Mouse (Mus musculus) midbrain, embryonic 12.5 days (tissue): ENCODE measurements around the gene Hyal2. TPM values are rescaled to one million over a fixed set of nuclear protein-coding genes. Genes with fewer than 3 reads are reported as not detected.
A peak's percentile ranks its signal among the peaks of the same experiment; 100 is the strongest.

Experiments
- ATAC-seq: fragments of 200-750 bp; cut with Nextera tagmentation; 2 replicates; pipeline ENCODE4 v1.8.0; 2017; ENCODE audit warnings: low read depth, moderate TSS enrichment, moderate library complexity; ENCODE audit not compliant: low FRiP score
- H3K27ac ChIP-seq: fragments of 300-500 bp; sonication (generic); replicated peaks from 2 replicates; pipeline ENCODE4 v1.5.1; 2016; ENCODE audit warnings: mild to moderate bottlenecking
- H3K27me3 ChIP-seq: fragments of 300-500 bp; sonication (generic); 2 replicates; pipeline ENCODE4 v1.6.1; 2016; ENCODE audit warnings: mild to moderate bottlenecking
- H3K36me3 ChIP-seq: fragments of 300-500 bp; sonication (generic); 2 replicates; pipeline ENCODE4 v1.6.1; 2016
- H3K4me1 ChIP-seq: fragments of 300-500 bp; sonication (generic); 2 replicates; pipeline ENCODE4 v1.6.1; 2016
- H3K4me2 ChIP-seq: fragments of 300-500 bp; sonication (generic); replicated peaks from 2 replicates; pipeline ENCODE4 v1.6.1; 2016; ENCODE audit warnings: mild to moderate bottlenecking, moderate library complexity
- H3K4me3 ChIP-seq: fragments of 300-500 bp; sonication (generic); 2 replicates; pipeline ENCODE4 v1.5.1; 2016; ENCODE audit warnings: mild to moderate bottlenecking
- H3K9ac ChIP-seq: fragments of 300-500 bp; sonication (generic); replicated peaks from 2 replicates; pipeline ENCODE4 v1.6.1; 2016; ENCODE audit warnings: mild to moderate bottlenecking, moderate library complexity
- H3K9me3 ChIP-seq: fragments of 300-500 bp; sonication (generic); 2 replicates; pipeline ENCODE4 v1.6.1; 2016; ENCODE audit warnings: mild to moderate bottlenecking
- WGBS: fragments of 180-500 bp; shearing (Covaris S2); methylation state at CpG from one replicate; pipeline ENCODE4 v1.1.7; 2016; 5-methylcytosine and 5-hydroxymethylcytosine counted together
- polyA plus RNA-seq: library from polyadenylated mRNA; unstranded; fragments of >200 nt; fragmentation: Nextera tagmentation; extraction: Ambion mirVana; gene quantifications from 2 replicates; pipeline ENCODE4 v1.2.1, GENCODE M21; 2016

Hyal2 gene
- polyA plus RNA-seq, 1 experiment from 2014 or later: 116 TPM

DNA sequence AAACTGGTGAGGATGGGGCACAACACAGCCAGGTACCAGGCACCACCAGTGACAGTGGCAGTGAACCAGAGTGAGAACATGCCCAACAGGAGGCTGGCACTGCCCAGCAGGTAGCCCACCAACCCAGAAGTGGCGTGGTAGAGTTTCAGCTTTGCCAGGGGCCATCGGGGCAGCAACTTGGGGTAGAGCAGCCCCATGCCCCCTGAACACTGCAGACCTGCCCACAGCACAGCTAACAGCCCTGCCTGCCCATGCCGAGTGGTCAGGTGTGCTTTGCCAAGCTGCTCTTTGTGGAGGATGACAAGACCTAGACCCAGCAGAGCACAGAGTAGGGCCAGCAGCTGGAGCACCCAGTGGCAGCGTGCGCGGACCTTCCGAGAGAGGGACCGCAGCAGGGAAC, 27.8 kb upstream of the Hyal2 start:
- Histone ChIP-seq H3K4me1 (peaks cover 46% of the 10 kb centered on the region), H3K27ac (no peak overlapping the region), H3K4me3 (no peak overlapping the region), H3K9ac (no peak overlapping the region), H3K9me3 (no peaks in the 10 kb centered on the region), H3K27me3 (no peaks in the 10 kb centered on the region), H3K4me2 (no peak overlapping the region), H3K36me3 (peaks cover 46% of the 10 kb centered on the region)
- WGBS: 95% methylated on average over 8 of the region's 8 CpGs
- no peak for ATAC-seq

DNA sequence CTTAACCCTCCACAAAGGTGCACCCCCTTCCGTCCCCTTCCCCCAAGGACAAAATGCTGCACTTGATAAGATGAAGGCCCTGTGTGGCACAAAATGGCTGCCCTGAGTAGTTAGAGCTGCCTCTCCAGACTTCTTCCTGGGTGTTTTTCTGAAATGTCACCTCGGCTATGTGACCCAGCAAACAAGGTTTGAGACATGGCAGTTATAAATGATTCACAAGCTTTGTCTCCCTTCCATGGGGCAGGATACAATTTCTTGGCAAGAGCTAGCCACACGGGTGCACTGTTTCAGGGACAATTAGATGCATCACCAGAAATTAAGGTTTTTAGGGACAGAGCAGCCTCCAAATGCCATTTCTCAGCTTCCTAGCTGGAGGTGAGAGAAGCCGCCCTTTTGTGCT, 27.3 kb upstream of the Hyal2 start:
- 75% methylated on average over 4 of the region's 4 CpGs for WGBS
- Histone ChIP-seq H3K27me3 (no peaks in the 10 kb centered on the region), H3K9me3 (no peaks in the 10 kb centered on the region), H3K4me3 (no peak overlapping the region), H3K9ac (no peak overlapping the region), H3K36me3 (peaks cover 50% of the 10 kb centered on the region), H3K27ac (no peak overlapping the region), H3K4me2 (no peak overlapping the region), H3K4me1 (peaks cover 42% of the 10 kb centered on the region)
- ATAC-seq: no peak

DNA sequence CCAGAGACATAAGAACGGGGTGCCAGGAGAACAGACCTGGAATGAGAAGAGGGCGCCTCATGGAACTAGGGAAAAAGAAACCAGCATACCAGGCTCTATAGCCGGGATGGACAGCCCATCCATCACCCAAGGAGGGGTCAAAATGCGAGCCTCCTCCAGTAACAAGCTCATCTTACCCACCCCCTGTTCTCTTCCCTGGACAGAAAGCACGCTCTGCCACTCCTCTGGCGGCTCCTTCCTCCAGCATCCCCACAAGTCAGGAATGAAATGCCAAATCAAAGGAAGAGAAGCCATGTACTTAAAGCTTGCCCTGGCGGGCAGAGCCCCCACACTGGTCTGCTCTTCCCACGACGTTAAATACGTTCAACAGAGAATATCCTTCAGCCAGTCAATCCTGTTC, 26.7 kb upstream of the Hyal2 start:
- Histone ChIP-seq H3K4me2 (peak overlapping the region; percentile 91), H3K27ac (peak overlapping the region; percentile 49; the same call in 1 of the 2 replicates), H3K9me3 (no peaks in the 10 kb centered on the region), H3K4me3 (peak overlapping the region; percentile 66), H3K36me3 (peaks cover 50% of the 10 kb centered on the region), H3K27me3 (no peaks in the 10 kb centered on the region), H3K4me1 (peaks cover 38% of the 10 kb centered on the region), H3K9ac (peak overlapping the region; percentile 48; the same call in 1 of the 2 replicates)
- ATAC-seq: no peak
- WGBS: 42% methylated on average over 10 of the region's 10 CpGs

- H3K4me1 ChIP-seq: peaks cover 36% of the 10 kb centered on the region
- peak within 1 kb of the TSS; percentile 73 for H3K9ac ChIP-seq
- under 1% methylated on average over 46 of the region's 46 CpGs for WGBS
- H3K36me3 ChIP-seq: peaks cover 50% of the 10 kb centered on the region
- H3K4me2 ChIP-seq: peak within 1 kb of the TSS; percentile 91
- peak; percentile 85 for ATAC-seq
- H3K4me3 ChIP-seq: peak within 1 kb of the TSS; percentile 66
- H3K27me3 ChIP-seq: no peaks in the 10 kb centered on the region
- no peaks in the 10 kb centered on the region for H3K9me3 ChIP-seq
- peak within 1 kb of the TSS; percentile 49; the same call in 1 of the 2 replicates for H3K27ac ChIP-seq
Observed at GRCm38 (mm10) chr9:107541474-107542351, 26.0 kb upstream of the Hyal2 start, which contains the start of the genes Cyb561d2 and Nprl2. Cyb561d2 (minus strand) TSS chr9:107542193. Nprl2 (plus strand) TSS chr9:107542226.

GRCm38 (mm10) chr9:107542352-107542686, 25.4 kb upstream of the Hyal2 start:
- WGBS: 3% methylated on average over 11 of the region's 11 CpGs
- peak; percentile 24; the same call in 1 of the 2 replicates for ATAC-seq

DNA sequence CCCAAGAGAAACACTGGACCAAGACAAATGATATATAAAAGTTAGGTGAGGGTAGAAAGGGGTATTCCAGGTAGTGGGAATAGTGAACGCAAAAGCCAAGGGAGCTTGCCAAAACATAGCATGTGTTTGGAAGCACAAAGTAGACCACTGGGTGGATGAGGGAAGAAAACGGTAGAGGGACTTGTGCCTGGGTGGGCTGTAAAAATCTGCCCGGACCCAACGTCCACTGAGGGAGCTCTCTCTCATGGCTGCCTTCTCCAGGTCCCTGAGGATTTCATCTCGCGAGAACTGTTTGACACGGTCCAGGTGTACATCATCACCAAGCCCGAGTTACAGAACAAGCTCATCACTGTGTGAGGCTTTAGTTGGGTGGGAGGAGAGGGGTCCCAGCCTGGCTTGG, 25.0 kb upstream of the Hyal2 start:
- H3K4me1 ChIP-seq: peaks cover 39% of the 10 kb centered on the region
- peak overlapping the region; percentile 66 for H3K4me3 ChIP-seq
- H3K9me3 ChIP-seq: no peaks in the 10 kb centered on the region
- H3K4me2 ChIP-seq: peak overlapping the region; percentile 91
- H3K27me3 ChIP-seq: peaks cover 5% of the 10 kb centered on the region
- WGBS: 40% methylated on average over 8 of the region's 8 CpGs
- peak overlapping the region; percentile 73; the same call in 1 of the 2 replicates for H3K9ac ChIP-seq
- no peak for ATAC-seq
- no peak overlapping the region for H3K27ac ChIP-seq
- H3K36me3 ChIP-seq: peaks cover 48% of the 10 kb centered on the region

More at GRCm38 (mm10) chr9:107542352-107542686, 25.4 kb upstream of the Hyal2 start:
- peak overlapping the region; percentile 91 for H3K4me2 ChIP-seq
- peaks cover 50% of the 10 kb centered on the region for H3K36me3 ChIP-seq
- H3K4me3 ChIP-seq: peak overlapping the region; percentile 66
- peak overlapping the region; percentile 73 for H3K9ac ChIP-seq
- H3K4me1 ChIP-seq: peaks cover 36% of the 10 kb centered on the region
- H3K9me3 ChIP-seq: no peaks in the 10 kb centered on the region
- peaks cover under 1% of the 10 kb centered on the region; the same call in 1 of the 2 replicates for H3K27me3 ChIP-seq
- H3K27ac ChIP-seq: peak overlapping the region; percentile 49; the same call in 1 of the 2 replicates

- Histone ChIP-seq H3K4me1 (peaks cover 40% of the 10 kb centered on the region), H3K27ac (no peak overlapping the region), H3K27me3 (peaks cover 10% of the 10 kb centered on the region), H3K4me2 (no peak overlapping the region), H3K36me3 (peaks cover 42% of the 10 kb centered on the region), H3K4me3 (no peak overlapping the region), H3K9ac (no peak overlapping the region; the same call in 1 of the 2 replicates), H3K9me3 (no peaks in the 10 kb centered on the region)
- no peak for ATAC-seq
- WGBS: 91% methylated on average over 11 of the region's 11 CpGs
Observed at GRCm38 (mm10) chr9:107543299-107543698, 24.4 kb upstream of the Hyal2 start.

GRCm38 (mm10) chr9:107544196-107544700, 23.5 kb upstream of the Hyal2 start:
- Histone ChIP-seq H3K9ac (no peak overlapping the region), H3K4me1 (peaks cover 40% of the 10 kb centered on the region), H3K27me3 (peaks cover 20% of the 10 kb centered on the region), H3K27ac (no peak overlapping the region), H3K9me3 (no peaks in the 10 kb centered on the region), H3K4me3 (no peak overlapping the region), H3K36me3 (peaks cover 33% of the 10 kb centered on the region), H3K4me2 (no peak overlapping the region)
- WGBS: 95% methylated on average over 17 of the region's 17 CpGs
- no peak for ATAC-seq

DNA sequence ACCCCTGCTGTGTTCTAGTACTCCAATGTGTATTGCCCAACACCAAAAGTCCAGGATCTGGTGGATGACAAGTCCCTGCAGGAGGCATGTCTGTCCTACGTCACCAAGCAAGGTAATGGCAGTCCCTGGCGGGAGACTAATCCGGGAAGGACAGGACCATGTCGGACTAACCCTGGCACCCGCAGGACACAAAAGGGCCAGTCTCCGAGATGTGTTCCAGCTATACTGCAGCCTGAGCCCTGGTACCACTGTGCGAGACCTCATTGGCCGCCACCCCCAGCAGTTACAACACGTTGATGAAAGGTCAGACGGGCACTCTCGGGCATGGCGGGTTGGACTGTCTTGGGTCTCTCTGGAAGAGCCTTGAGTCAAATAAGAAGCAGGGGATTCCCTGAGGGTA, 23.0 kb upstream of the Hyal2 start:
- no peak overlapping the region for H3K4me2 ChIP-seq
- H3K9me3 ChIP-seq: no peaks in the 10 kb centered on the region
- peaks cover 25% of the 10 kb centered on the region for H3K27me3 ChIP-seq
- H3K4me3 ChIP-seq: no peak overlapping the region
- no peak for ATAC-seq
- H3K4me1 ChIP-seq: peaks cover 40% of the 10 kb centered on the region
- peaks cover 28% of the 10 kb centered on the region for H3K36me3 ChIP-seq
- 95% methylated on average over 12 of the region's 12 CpGs for WGBS
- H3K9ac ChIP-seq: no peak overlapping the region
- H3K27ac ChIP-seq: no peak overlapping the region

GRCm38 (mm10) chr9:107545199-107545598, 22.5 kb upstream of the Hyal2 start:
- Histone ChIP-seq H3K4me2 (no peak overlapping the region), H3K9me3 (no peaks in the 10 kb centered on the region), H3K4me1 (peaks cover 40% of the 10 kb centered on the region), H3K36me3 (peaks cover 23% of the 10 kb centered on the region), H3K4me3 (no peak overlapping the region), H3K27me3 (peaks cover 29% of the 10 kb centered on the region), H3K27ac (no peak overlapping the region), H3K9ac (no peak overlapping the region)
- ATAC-seq: no peak
- 88% methylated on average over 10 of the region's 10 CpGs for WGBS

DNA sequence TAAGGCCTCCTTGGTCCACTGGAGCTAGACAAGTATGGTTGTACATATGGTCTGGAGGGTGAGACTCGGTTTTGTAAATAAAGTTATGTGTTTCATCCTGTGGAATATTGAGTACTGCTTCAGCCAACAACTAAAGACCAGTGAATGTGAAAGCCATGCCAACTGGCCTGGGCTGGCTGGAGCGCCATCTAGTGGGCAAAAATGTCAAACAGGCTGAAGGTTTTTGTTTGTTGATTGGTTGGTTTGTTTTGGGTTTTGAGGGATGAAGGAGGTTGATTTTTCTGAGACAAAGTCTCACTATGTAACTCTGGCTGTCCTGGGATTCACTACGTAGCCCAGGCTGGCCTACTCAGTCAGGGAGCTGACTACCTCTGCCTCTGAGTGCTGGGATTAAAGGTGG, 22.1 kb upstream of the Hyal2 start:
- 12% methylated on average over 3 of the region's 3 CpGs for WGBS
- no peak for ATAC-seq
- H3K9ac ChIP-seq: no peak overlapping the region
- peaks cover 39% of the 10 kb centered on the region for H3K4me1 ChIP-seq
- H3K27me3 ChIP-seq: peaks cover 33% of the 10 kb centered on the region
- H3K36me3 ChIP-seq: peaks cover 22% of the 10 kb centered on the region
- H3K27ac ChIP-seq: no peak overlapping the region
- H3K4me2 ChIP-seq: no peak overlapping the region
- H3K4me3 ChIP-seq: no peak overlapping the region
- H3K9me3 ChIP-seq: no peaks in the 10 kb centered on the region

DNA sequence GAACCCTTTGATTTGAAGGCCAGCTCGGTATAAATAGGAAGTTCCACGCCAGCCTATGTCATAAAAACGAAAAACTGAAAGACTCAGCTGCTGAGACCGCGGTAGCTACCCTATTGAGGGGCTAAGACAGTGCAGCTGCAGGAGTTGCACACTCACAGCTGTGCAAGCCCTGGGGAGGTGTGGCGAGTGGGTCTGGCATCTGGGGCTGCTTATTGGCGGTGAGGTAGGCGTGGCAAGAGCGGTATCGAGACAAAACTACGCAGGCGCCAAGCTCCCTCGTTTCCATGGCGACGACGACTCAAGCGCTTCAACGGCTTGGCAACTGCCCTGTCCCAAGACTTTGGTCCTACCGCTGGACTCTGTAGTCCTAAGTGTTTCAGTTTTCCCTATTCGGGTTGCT, 20.7 kb upstream of the Hyal2 start, which contains the start of gene Zmynd10:
TSS of gene Zmynd10 (plus strand) at position 273 of the 400 bp plus-strand sequence.
- Histone ChIP-seq H3K36me3 (peaks cover 22% of the 10 kb centered on the region), H3K4me3 (peak within 1 kb of the TSS; percentile 22; the same call in 1 of the 2 replicates), H3K4me2 (peak within 1 kb of the TSS; percentile 47), H3K27ac (peak within 1 kb of the TSS; percentile 35; the same call in 1 of the 2 replicates), H3K27me3 (peaks cover 48% of the 10 kb centered on the region), H3K9me3 (no peaks in the 10 kb centered on the region), H3K4me1 (peaks cover 44% of the 10 kb centered on the region), H3K9ac (peak within 1 kb of the TSS; percentile 41; the same call in 1 of the 2 replicates)
- 3% methylated on average over 20 of the region's 20 CpGs for WGBS
- peak; percentile 70 for ATAC-seq
